Mouse (Mus musculus) kidney, postnatal 4 days (tissue): ENCODE data around the gene Ugt1a8.
"Not testable (repeated sequence)": the region's sequence is repeated elsewhere in the genome, so short reads cannot be mapped to it uniquely, and the experiment has no call there.

Source experiments
- DNase-seq, 2 experiments: peaks; one replicate each; pipeline ENCODE4 v3.0.0; 2021; ENCODE audit warnings: mixed read lengths in 2 of 2

Ugt1a8 gene

GRCm38 (mm10) chr1:88195687-88196086 lies 108.1 kb downstream of the Ugt1a8 start:
- DNase-seq: peak in 1 of 2 experiments; percentile 47

GRCm38 (mm10) chr1:88197443-88197842 lies 109.8 kb downstream of the Ugt1a8 start:
- no peak for DNase-seq

- DNase-seq: no peak
These were observed 112.4 kb downstream of the Ugt1a8 start for GRCm38 (mm10) chr1:88199996-88200395.

GRCm38 (mm10) chr1:88200456-88200855 lies 112.8 kb downstream of the Ugt1a8 start, which contains the start of gene Ugt1a2:
Ugt1a2 (plus strand) TSS chr1:88200601.
- peak in 1 of 2 experiments; percentile 33 for DNase-seq

GRCm38 (mm10) chr1:88205294-88205922 lies 117.8 kb downstream of the Ugt1a8 start, which contains the start of gene Dnajb3:
Dnajb3 (minus strand) TSS chr1:88205782.
- peak; percentile 82 to 89 for DNase-seq

- DNase-seq: no peak
These were observed 119.3 kb downstream of the Ugt1a8 start for GRCm38 (mm10) chr1:88206843-88207479.

- no peak for DNase-seq
These were observed 124.2 kb downstream of the Ugt1a8 start, which contains the start of gene Ugt1a1 for GRCm38 (mm10) chr1:88211812-88212211. Ugt1a1 (plus strand) TSS chr1:88211959.

- no peak for DNase-seq
These were observed 124.9 kb downstream of the Ugt1a8 start for GRCm38 (mm10) chr1:88212341-88213045.

GRCm38 (mm10) chr1:88213061-88213460 lies 125.4 kb downstream of the Ugt1a8 start:
- DNase-seq: no peak

- no peak for DNase-seq
These were observed 126.3 kb downstream of the Ugt1a8 start for GRCm38 (mm10) chr1:88213766-88214461.

- DNase-seq: no peak
These were observed 126.9 kb downstream of the Ugt1a8 start for GRCm38 (mm10) chr1:88214462-88214952.

GRCm38 (mm10) chr1:88215466-88216380 lies 128.1 kb downstream of the Ugt1a8 start:
- no peak for DNase-seq

- DNase-seq: no peak
These were observed 128.9 kb downstream of the Ugt1a8 start for GRCm38 (mm10) chr1:88216551-88216950.

GRCm38 (mm10) chr1:88217144-88217543 lies 129.5 kb downstream of the Ugt1a8 start:
- DNase-seq: no peak

- DNase-seq: no peak
These were observed 130.0 kb downstream of the Ugt1a8 start for GRCm38 (mm10) chr1:88217576-88217975.

GRCm38 (mm10) chr1:88218051-88218450 lies 130.4 kb downstream of the Ugt1a8 start:
- DNase-seq: no peak

- no peak for DNase-seq
These were observed 131.0 kb downstream of the Ugt1a8 start for GRCm38 (mm10) chr1:88218591-88218990.

- no peak for DNase-seq
These were observed 131.4 kb downstream of the Ugt1a8 start for GRCm38 (mm10) chr1:88219054-88219453.

GRCm38 (mm10) chr1:88220336-88220735 lies 132.7 kb downstream of the Ugt1a8 start:
- peak in 1 of 2 experiments; percentile 3 for DNase-seq

- DNase-seq: no peak
These were observed 134.6 kb downstream of the Ugt1a8 start for GRCm38 (mm10) chr1:88222216-88222615.

- not testable (repeated sequence) for DNase-seq
These were observed 135.4 kb downstream of the Ugt1a8 start for GRCm38 (mm10) chr1:88223011-88223515.
